Comparison of ENCODE assay signal across 23 mouse cellular contexts in the genomic region with DNA sequence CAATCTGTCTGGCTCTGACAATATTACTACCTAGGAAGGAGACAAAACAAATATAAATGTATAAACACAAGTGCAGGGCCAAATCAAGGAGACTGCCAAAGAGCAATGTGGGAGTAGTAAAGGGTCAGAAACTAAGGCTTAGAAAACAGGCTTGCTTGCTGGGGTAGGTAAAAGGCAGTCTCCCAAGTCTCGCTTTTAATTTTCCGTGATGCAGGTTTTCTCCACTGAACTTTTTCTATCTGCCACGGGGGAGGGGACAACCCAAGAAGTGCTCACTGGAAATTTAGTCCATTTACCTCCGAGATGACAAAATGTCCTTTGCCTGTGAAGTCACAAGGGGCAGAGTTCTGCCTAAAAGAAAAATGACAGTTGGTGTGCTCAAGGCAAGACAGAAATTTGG. TPM values are rescaled to one million over a fixed set of nuclear protein-coding genes. Genes with fewer than 3 reads are reported as not detected.
DNase-seq lines count a peak whose midpoint lies in the region; ATAC-seq lines count a peak whose summit lies in the region.
"Had no signal": no experiment of that assay in that cellular context is flagged by ENCODE, and none has a peak within 500 bp of the region (broad histone marks: within the 10 kb centered on the region; RNA-seq: fewer than 3 reads in every experiment).

No protein-coding gene starts in this region.

- H3K4me1 ChIP-seq in forebrain, embryonic 11.5 days (replicated peaks; ENCODE audit: control insufficient read depth, insufficient read depth, low read length) = peaks cover 5% of the 10 kb centered on the region; the same call in 1 of the 2 replicates
- H3K4me1 ChIP-seq in forebrain, embryonic 10.5 days = peaks cover 26% of the 10 kb centered on the region
- no peaks in the 10 kb centered on the region; the same call in 1 of the 2 replicates for H3K4me1 ChIP-seq in midbrain, embryonic 11.5 days (ENCODE audit: control insufficient read depth, insufficient read depth, low read length)
- peaks cover 5% of the 10 kb centered on the region; the same call in 1 of the 2 replicates for H3K4me1 ChIP-seq in midbrain, embryonic 13.5 days (replicated peaks)

- no peak for ATAC-seq in forebrain, embryonic 11.5 days (replicated peaks; ENCODE audit: low FRiP score)
- no peak for ATAC-seq in midbrain, embryonic 11.5 days (ENCODE audit: low FRiP score)
- no peak for ATAC-seq in midbrain, embryonic 13.5 days
- ATAC-seq: intestine, postnatal 0 days; Patski had no signal

- H3K4me3 ChIP-seq in forebrain, embryonic 11.5 days (ENCODE audit: low read depth, low read length) = no peak overlapping the region
- no peak overlapping the region for H3K4me3 ChIP-seq in forebrain, embryonic 10.5 days
- H3K4me3 ChIP-seq in midbrain, embryonic 11.5 days (ENCODE audit: low read depth, low read length) = no peak overlapping the region
- no peak overlapping the region for H3K4me3 ChIP-seq in midbrain, embryonic 13.5 days (replicated peaks)
- H3K4me3 ChIP-seq: forebrain, embryonic 12.5 days; hindbrain, embryonic 10.5 days had no signal

- H3K9ac ChIP-seq in forebrain, embryonic 11.5 days (ENCODE audit: low read length) = no peak overlapping the region
- no peak overlapping the region for H3K9ac ChIP-seq in midbrain, embryonic 11.5 days (ENCODE audit: low read length)
- H3K9ac ChIP-seq in midbrain, embryonic 13.5 days (replicated peaks) = no peak overlapping the region
- H3K9ac ChIP-seq: forebrain, embryonic 12.5 days; hindbrain, embryonic 14.5 days had no signal

- intact Hi-C loops in heart, postnatal 36 days (cut with DNase I) = no loop called here

- WGBS in forebrain, embryonic 11.5 days = 75% methylated on average over 4 of the region's 4 CpGs
- WGBS in forebrain, embryonic 10.5 days = 78% methylated on average over 4 of the region's 4 CpGs
- 63% methylated on average over 4 of the region's 4 CpGs for WGBS in midbrain, embryonic 11.5 days
- WGBS in midbrain, embryonic 13.5 days = 75% methylated on average over 4 of the region's 4 CpGs

- no peaks in the 10 kb centered on the region for H3K27me3 ChIP-seq in forebrain, embryonic 11.5 days (ENCODE audit: control insufficient read depth, insufficient read depth, low read length)
- no peaks in the 10 kb centered on the region for H3K27me3 ChIP-seq in forebrain, embryonic 10.5 days (ENCODE audit: poor library complexity, severe bottlenecking)
- no peaks in the 10 kb centered on the region for H3K27me3 ChIP-seq in midbrain, embryonic 11.5 days (ENCODE audit: control insufficient read depth, insufficient read depth, low read length)
- H3K27me3 ChIP-seq in midbrain, embryonic 13.5 days = no peaks in the 10 kb centered on the region
- H3K27me3 ChIP-seq: CH12.LX; forebrain, embryonic 12.5 days; Patski had no signal

- no peaks in the 10 kb centered on the region for H3K9me3 ChIP-seq in forebrain, embryonic 11.5 days (ENCODE audit: control insufficient read depth, low read length)
- no peaks in the 10 kb centered on the region for H3K9me3 ChIP-seq in forebrain, embryonic 10.5 days
- no peaks in the 10 kb centered on the region for H3K9me3 ChIP-seq in midbrain, embryonic 11.5 days (ENCODE audit: control insufficient read depth, low read length)
- H3K9me3 ChIP-seq in midbrain, embryonic 13.5 days = no peaks in the 10 kb centered on the region
- H3K9me3 ChIP-seq: forebrain, embryonic 12.5 days; hindbrain, embryonic 10.5 days had no signal

- H3K27ac ChIP-seq in forebrain, embryonic 11.5 days (ENCODE audit: low read depth, low read length) = 0 out of 2 replicates have a peak overlapping the region, but pooled peaks have one; percentile 25
- no peak overlapping the region for H3K27ac ChIP-seq in forebrain, embryonic 10.5 days
- no peak overlapping the region for H3K27ac ChIP-seq in midbrain, embryonic 11.5 days (ENCODE audit: low read depth, low read length)
- no peak overlapping the region for H3K27ac ChIP-seq in midbrain, embryonic 13.5 days
- H3K27ac ChIP-seq: forebrain, embryonic 12.5 days; hindbrain, embryonic 10.5 days; hindbrain, embryonic 14.5 days had no signal

- no peak for DNase-seq in forebrain, embryonic 11.5 days (ENCODE audit: low spot score)
- DNase-seq in forebrain, embryonic 10.5 days (ENCODE audit: extremely low spot score, low spot score) = no peak
- peak; percentile 64 for DNase-seq in heart, adult 11 months
- no peak for DNase-seq in heart, postnatal 36 days
- peak; percentile 80 for DNase-seq in midbrain, embryonic 11.5 days (ENCODE audit: low spot score, missing footprints)
- DNase-seq in thymus, postnatal 14 days = no peak
- DNase-seq: adrenal gland, adult 2 months; adrenal gland, postnatal 14 days; cerebellum, adult 11 months; cerebellum, adult 8-10 months; cerebellum, postnatal 14 days; gastrocnemius, postnatal 10 days; gastrocnemius, postnatal 36 days; kidney, adult 2 months had no signal

- no peak overlapping the region for H3K4me2 ChIP-seq in forebrain, embryonic 11.5 days (ENCODE audit: low read depth, low read length, severe bottlenecking)
- no peak overlapping the region for H3K4me2 ChIP-seq in midbrain, embryonic 11.5 days
- no peak overlapping the region for H3K4me2 ChIP-seq in midbrain, embryonic 13.5 days (replicated peaks)
- H3K4me2 ChIP-seq: forebrain, embryonic 12.5 days; heart, embryonic 11.5 days; hindbrain, embryonic 14.5 days had no signal

- no peaks in the 10 kb centered on the region for H3K36me3 ChIP-seq in forebrain, embryonic 11.5 days (ENCODE audit: control insufficient read depth, insufficient read depth, low read length)
- H3K36me3 ChIP-seq in forebrain, embryonic 10.5 days (replicated peaks) = no peaks in the 10 kb centered on the region
- no peaks in the 10 kb centered on the region for H3K36me3 ChIP-seq in midbrain, embryonic 11.5 days (ENCODE audit: control insufficient read depth, insufficient read depth, low read length)
- no peaks in the 10 kb centered on the region for H3K36me3 ChIP-seq in midbrain, embryonic 13.5 days
- H3K36me3 ChIP-seq: forebrain, embryonic 12.5 days; G1E; hindbrain, embryonic 10.5 days had no signal

RNA-seq across cellular contexts. Expression of gene Pam, which starts 21.6 kb away (rescaled TPM):
- polyA plus RNA-seq in forebrain, embryonic 11.5 days (2014; fragmentation: Nextera tagmentation; extraction: Ambion mirVana) = 17.4 and 21.5 TPM in 2 replicates
- polyA plus RNA-seq in forebrain, embryonic 10.5 days (2016; fragmentation: Nextera tagmentation; extraction: Ambion mirVana) = 13.1 and 13.8 TPM in 2 replicates
- 100 to 1,000 TPM; 586 to 674 TPM for total RNA-seq in heart, postnatal 36 days (2021)
- 21.1 and 21.2 TPM in 2 replicates for polyA plus RNA-seq in midbrain, embryonic 11.5 days (2014; fragmentation: Nextera tagmentation; extraction: Ambion mirVana)
- polyA plus RNA-seq in midbrain, embryonic 13.5 days (2015; fragmentation: Nextera tagmentation; extraction: Ambion mirVana) = 37.6 and 43.0 TPM in 2 replicates
- total RNA-seq: CH12.LX had no signal
- polyA plus RNA-seq: G1E had no signal

Comparison
In these comparisons a context has a peak if more than half of its experiments do, and no peak if none do; other contexts are left out.
1. DNase-seq: peak in heart, adult 11 months (single experiment) and midbrain, embryonic 11.5 days (single experiment); none in forebrain, embryonic 11.5 days (single experiment), forebrain, embryonic 10.5 days (single experiment), heart, postnatal 36 days (0 of 2) and thymus, postnatal 14 days (single experiment).